Mouse (Mus musculus): ENCODE data around the gene Ccdc12.

Ccdc12 gene

GRCm38 (mm10) chr9:110699574-110699973 is 43.3 kb downstream of the Ccdc12 start:
- ChIA-PET POLR2A (interaction anchor here in 1 of 4 experiments (0.6 to 1.0 kb wide), 2 partner anchors 45 to 137 kb away, joined by 4 read pairs; no protein-coding TSS in a partner anchor), CTCF (interaction anchor here in 3 of 4 experiments (0.9 to 1.4 kb wide), 2 partner anchors 10 kb away, joined by 3 to 4 read pairs (median 4); no protein-coding TSS in a partner anchor)

- ChIA-PET POLR2A (interaction anchor here in 2 of 4 experiments (0.6 to 1.1 kb wide), 3 partner anchors 14 to 30 kb away, joined by 3 to 4 read pairs (median 3); no protein-coding TSS in a partner anchor), CTCF (interaction anchor here in 3 of 4 experiments (0.5 to 1.8 kb wide), 3 partner anchors 14 to 30 kb away, joined by 3 to 6 read pairs (median 4); no protein-coding TSS in a partner anchor)
These were observed 45.1 kb downstream of the Ccdc12 start for GRCm38 (mm10) chr9:110701114-110702032.

- POLR2A ChIA-PET: interaction anchor here in 1 of 4 experiments (0.6 to 1.1 kb wide), 2 partner anchors 104 to 173 kb away, joined by 4 read pairs; no protein-coding TSS in a partner anchor
- CTCF ChIA-PET: interaction anchor here in 1 of 4 experiments (0.6 kb wide), 1 partner anchor 58 kb away, joined by 4 read pairs; no protein-coding TSS in a partner anchor
These were observed 46.5 kb downstream of the Ccdc12 start for GRCm38 (mm10) chr9:110702848-110703247.

- CTCF ChIA-PET: no interaction called here
- POLR2A ChIA-PET: interaction anchor here in 2 of 4 experiments (0.7 to 1.5 kb wide), 4 partner anchors 13 to 51 kb away, joined by 3 read pairs; no protein-coding TSS in a partner anchor
These were observed 47.6 kb downstream of the Ccdc12 start for GRCm38 (mm10) chr9:110703951-110704350.

- CTCF ChIA-PET: interaction anchor here in 2 of 4 experiments (1.3 to 1.7 kb wide), 2 partner anchors 53 to 75 kb away, joined by 4 read pairs; partner anchors contain the start of gene Nbeal2 (in 1 of the 2)
- POLR2A ChIA-PET: no interaction called here
These were observed 50.5 kb downstream of the Ccdc12 start for GRCm38 (mm10) chr9:110706784-110707183.

DNA sequence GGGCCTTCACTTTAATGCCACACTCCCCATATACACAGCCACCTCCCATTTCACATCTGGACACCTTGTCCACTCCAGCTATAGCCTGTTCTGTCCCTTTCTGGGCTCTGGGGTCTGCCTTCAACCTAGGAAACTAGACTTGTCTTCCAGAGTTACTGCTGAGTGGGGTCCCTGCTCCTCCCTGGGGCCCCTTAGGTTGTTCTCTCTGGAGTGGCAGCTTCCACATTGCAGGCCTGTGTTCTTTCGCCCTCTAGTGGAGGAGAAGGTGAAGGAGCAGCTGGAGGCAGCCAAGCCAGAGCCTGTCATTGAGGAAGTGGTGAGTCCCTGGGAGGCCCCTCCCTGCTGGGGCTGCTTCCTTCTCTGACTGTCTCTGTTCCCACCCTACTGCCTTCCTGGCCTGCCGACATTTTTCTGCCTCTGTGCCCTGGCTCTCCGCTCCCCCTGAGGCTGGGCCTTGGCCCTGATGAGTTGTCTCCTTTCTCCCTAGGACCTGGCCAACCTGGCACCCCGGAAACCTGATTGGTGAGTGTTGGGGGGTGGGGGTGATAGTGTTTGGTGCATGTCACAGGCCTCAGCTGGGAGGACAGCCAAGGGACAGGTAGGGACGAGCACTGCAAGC is 53.4 kb downstream of the Ccdc12 start:
- ChIA-PET POLR2A (interaction anchor here in 1 of 4 experiments (0.6 to 1.1 kb wide), 2 partner anchors 15 to 89 kb away, joined by 3 read pairs; no protein-coding TSS in a partner anchor), CTCF (interaction anchor here (0.5 to 2.8 kb wide), 48 partner anchors 10 to 580 kb away, joined by 3 to 21 read pairs (median 4); partner anchors contain the start of genes Ccdc12 (in 1 of the 4), Nbeal2 (in 1 of the 4) and Nradd (in 1 of the 4))

GRCm38 (mm10) chr9:110711532-110711931 is 55.2 kb downstream of the Ccdc12 start:
- POLR2A ChIA-PET: interaction anchor here in 2 of 4 experiments (0.6 to 0.8 kb wide), 2 partner anchors 16 to 58 kb away, joined by 3 to 4 read pairs; partner anchors contain the start of gene Nbeal2 (in 1 of the 2)
- CTCF ChIA-PET: interaction anchor here (0.5 to 1.8 kb wide), 6 partner anchors 10 to 647 kb away, joined by 3 to 6 read pairs (median 4); no protein-coding TSS in a partner anchor

DNA sequence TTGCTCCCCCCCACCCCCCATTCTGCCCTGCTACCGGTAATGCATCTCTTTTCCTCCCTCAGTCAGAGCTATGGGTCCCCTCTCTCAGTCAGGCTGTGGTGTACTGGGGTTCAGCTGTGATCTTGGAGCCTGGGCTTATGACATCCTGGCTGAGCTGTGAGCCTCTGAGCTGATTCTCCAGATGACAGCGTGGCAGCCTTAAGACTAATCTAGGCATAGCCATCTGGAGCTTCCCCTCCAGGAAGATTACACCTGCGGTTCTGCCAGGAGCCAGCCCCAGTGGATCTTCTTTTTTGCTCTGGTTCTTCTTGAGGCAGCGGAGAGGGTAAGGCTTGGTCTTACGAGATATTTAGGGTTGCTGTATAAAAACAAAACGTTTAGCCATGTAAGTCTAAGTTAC is 55.7 kb downstream of the Ccdc12 start:
- ChIA-PET POLR2A (interaction anchor here in 3 of 4 experiments (0.6 to 0.8 kb wide), 4 partner anchors 17 to 1795 kb away, joined by 3 to 4 read pairs (median 3); partner anchors contain the start of gene Nbeal2 (in 1 of the 3)), CTCF (interaction anchor here (0.5 to 1.8 kb wide), 5 partner anchors 30 to 646 kb away, joined by 3 to 6 read pairs (median 4); no protein-coding TSS in a partner anchor)

GRCm38 (mm10) chr9:110712545-110712944 is 56.2 kb downstream of the Ccdc12 start:
- ChIA-PET CTCF (interaction anchor here in 3 of 4 experiments (0.6 to 1.8 kb wide), 3 partner anchors 69 to 285 kb away, joined by 3 to 6 read pairs (median 4); no protein-coding TSS in a partner anchor), POLR2A (interaction anchor here in 3 of 4 experiments (0.6 to 1.5 kb wide), 4 partner anchors 51 to 1796 kb away, joined by 3 read pairs; partner anchors contain the start of genes Nbeal2 (in 1 of the 3) and Nradd (in 1 of the 3))

DNA sequence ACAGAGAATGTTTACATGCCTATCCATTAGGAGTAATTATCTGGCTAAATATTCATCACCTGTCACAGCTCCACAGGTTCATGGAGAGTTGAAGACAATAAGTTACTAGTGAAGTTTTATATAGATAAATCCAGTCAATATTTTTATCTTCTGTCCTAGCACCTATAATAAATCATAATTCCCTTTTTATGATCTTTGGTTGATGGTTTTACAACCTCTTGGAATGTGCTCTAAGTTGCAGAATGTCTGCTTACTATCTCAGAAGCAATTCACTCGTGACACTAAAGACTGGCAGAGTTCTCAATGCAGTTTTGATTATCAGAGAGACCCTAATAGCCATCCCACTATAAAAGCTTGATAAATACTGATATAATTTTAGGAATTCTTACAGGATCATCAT is 57.1 kb downstream of the Ccdc12 start:
- POLR2A ChIA-PET: interaction anchor here in 2 of 4 experiments (0.6 to 1.5 kb wide), 5 partner anchors 21 to 307 kb away, joined by 3 read pairs; partner anchors contain the start of genes Nradd (in 1 of the 2) and Prss43 (in 1 of the 2)

GRCm38 (mm10) chr9:110715426-110715825 is 59.1 kb downstream of the Ccdc12 start:
- ChIA-PET POLR2A (interaction anchor here in 2 of 4 experiments (0.8 to 1.5 kb wide), 3 partner anchors 9 to 66 kb away, joined by 3 to 6 read pairs (median 4); no protein-coding TSS in a partner anchor), CTCF (interaction anchor here in 3 of 4 experiments (0.7 to 3.4 kb wide), 10 partner anchors 10 to 199 kb away, joined by 3 to 28 read pairs (median 4); no protein-coding TSS in a partner anchor)

More for the DNA sequence above, 57.1 kb downstream of the Ccdc12 start:
- CTCF ChIA-PET: interaction anchor here (0.5 to 3.2 kb wide), 8 partner anchors 17 to 625 kb away, joined by 3 to 26 read pairs (median 4); no protein-coding TSS in a partner anchor

- ChIA-PET CTCF (interaction anchor here (0.5 to 3.4 kb wide), 20 partner anchors 9 to 866 kb away, joined by 3 to 28 read pairs (median 4); no protein-coding TSS in a partner anchor), POLR2A (interaction anchor here in 3 of 4 experiments (0.6 to 1.0 kb wide), 6 partner anchors 60 to 567 kb away, joined by 3 to 4 read pairs (median 3); partner anchors contain the start of gene Ccdc12 (in 1 of the 3))
These were observed 60.5 kb downstream of the Ccdc12 start for GRCm38 (mm10) chr9:110716775-110717174.

- CTCF ChIA-PET: interaction anchor here in 1 of 4 experiments (3.4 kb wide), 1 partner anchor 63 kb away, joined by 28 read pairs; no protein-coding TSS in a partner anchor
- POLR2A ChIA-PET: interaction anchor here in 1 of 4 experiments (1.0 kb wide), 2 partner anchors 15 to 147 kb away, joined by 3 to 4 read pairs; no protein-coding TSS in a partner anchor
These were observed 61.8 kb downstream of the Ccdc12 start for GRCm38 (mm10) chr9:110718071-110718470.

- CTCF ChIA-PET: interaction anchor here in 2 of 4 experiments (1.3 to 2.7 kb wide), 2 partner anchors 11 to 63 kb away, joined by 3 to 9 read pairs; no protein-coding TSS in a partner anchor
These were observed 62.5 kb downstream of the Ccdc12 start for GRCm38 (mm10) chr9:110718810-110719209.

GRCm38 (mm10) chr9:110719977-110720376 is 63.7 kb downstream of the Ccdc12 start:
- POLR2A ChIA-PET: interaction anchor here in 1 of 4 experiments (0.5 to 1.6 kb wide), 3 partner anchors 13 to 129 kb away, joined by 3 to 11 read pairs (median 3); no protein-coding TSS in a partner anchor
- CTCF ChIA-PET: interaction anchor here (0.7 to 2.7 kb wide), 5 partner anchors 10 to 62 kb away, joined by 3 to 9 read pairs (median 4); no protein-coding TSS in a partner anchor

More at GRCm38 (mm10) chr9:110718810-110719209, 62.5 kb downstream of the Ccdc12 start:
- POLR2A ChIA-PET: interaction anchor here in 1 of 4 experiments (1.6 kb wide), 1 partner anchor 14 kb away, joined by 3 read pairs; no protein-coding TSS in a partner anchor

GRCm38 (mm10) chr9:110722060-110722459 is 65.8 kb downstream of the Ccdc12 start:
- CTCF ChIA-PET: interaction anchor here (0.5 to 1.3 kb wide), 6 partner anchors 8 to 403 kb away, joined by 3 to 6 read pairs (median 3); no protein-coding TSS in a partner anchor
- POLR2A ChIA-PET: interaction anchor here in 1 of 4 experiments (0.6 kb wide), 1 partner anchor 305 kb away, joined by 3 read pairs; no protein-coding TSS in a partner anchor

All from embryonic stem cell, embryonic (primary cell).